Mouse (Mus musculus): ENCODE measurements around the gene 1110051M20Rik.

Gene 1110051M20Rik

DNA sequence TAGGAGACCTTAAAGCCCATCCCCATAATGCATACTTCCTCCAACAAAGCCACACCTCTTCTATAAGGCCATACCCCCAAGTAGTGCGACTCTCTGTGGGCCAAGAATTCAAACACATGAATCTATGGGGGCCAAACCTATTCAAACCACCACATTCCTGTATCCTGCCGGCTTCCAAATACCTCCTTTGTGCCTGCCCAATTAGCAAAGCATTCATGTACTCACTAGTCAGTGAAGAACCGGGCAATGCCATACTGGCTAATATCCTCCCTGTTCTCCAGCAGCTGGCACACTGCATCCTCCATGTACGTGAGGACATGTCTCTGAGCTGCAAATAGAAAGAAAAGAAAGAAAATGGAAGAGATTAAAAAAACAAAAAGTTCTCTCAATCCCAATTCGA is 22.9 kb downstream of the 1110051M20Rik start:
- DNase-seq (ENCODE audit: low read depth, low spot score) = no peak

DNA sequence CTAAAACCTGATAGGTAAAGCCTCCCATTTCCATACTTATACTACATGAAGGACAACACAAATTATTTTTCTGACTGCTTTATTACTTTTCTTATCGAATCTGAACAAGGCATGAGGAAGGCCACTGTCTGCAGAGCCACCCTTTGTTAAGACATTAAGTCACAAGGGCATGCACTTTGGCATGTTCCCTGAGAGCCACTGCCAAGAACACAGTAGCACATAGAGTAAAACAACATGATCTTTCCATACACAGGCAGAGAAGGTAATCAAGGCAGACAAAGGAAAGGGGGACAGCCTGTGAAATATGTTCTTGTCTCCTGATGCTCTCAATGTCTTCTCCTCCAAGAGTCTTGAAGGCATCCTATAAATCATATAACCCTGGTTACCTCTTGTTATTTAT is 30.7 kb downstream of the 1110051M20Rik start:
- no peak for DNase-seq (ENCODE audit: low read depth, low spot score)

GRCm38 (mm10) chr2:91412361-91412760 is 32.1 kb downstream of the 1110051M20Rik start:
- DNase-seq (ENCODE audit: low read depth, low spot score) = peak; percentile 21

DNA sequence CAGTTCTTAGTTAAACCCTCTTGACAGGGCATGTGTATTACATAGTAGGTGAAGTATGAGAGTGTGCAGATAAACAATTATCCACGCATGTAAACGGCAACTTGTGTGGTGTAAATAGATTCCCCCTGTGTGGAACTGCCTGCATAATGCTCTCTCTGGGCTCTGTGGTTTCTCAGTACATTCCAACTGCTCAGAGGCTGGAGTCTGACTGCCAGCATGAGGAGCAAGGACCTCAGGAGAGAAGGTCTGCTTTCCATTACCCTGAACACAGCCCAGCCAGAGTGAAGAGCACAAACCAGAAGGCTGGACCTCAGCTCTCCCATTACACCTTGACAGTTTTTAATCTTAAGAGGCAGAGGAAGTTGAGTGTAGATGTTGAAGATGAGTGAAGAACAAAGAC is 33.0 kb downstream of the 1110051M20Rik start:
- DNase-seq (ENCODE audit: low read depth, low spot score) = no peak

GRCm38 (mm10) chr2:91408031-91408430 is 36.5 kb downstream of the 1110051M20Rik start:
- DNase-seq (ENCODE audit: low read depth, low spot score) = no peak

- no peak for DNase-seq (ENCODE audit: low read depth, low spot score)
Measured at GRCm38 (mm10) chr2:91405071-91405470, 39.4 kb downstream of the 1110051M20Rik start.

DNA sequence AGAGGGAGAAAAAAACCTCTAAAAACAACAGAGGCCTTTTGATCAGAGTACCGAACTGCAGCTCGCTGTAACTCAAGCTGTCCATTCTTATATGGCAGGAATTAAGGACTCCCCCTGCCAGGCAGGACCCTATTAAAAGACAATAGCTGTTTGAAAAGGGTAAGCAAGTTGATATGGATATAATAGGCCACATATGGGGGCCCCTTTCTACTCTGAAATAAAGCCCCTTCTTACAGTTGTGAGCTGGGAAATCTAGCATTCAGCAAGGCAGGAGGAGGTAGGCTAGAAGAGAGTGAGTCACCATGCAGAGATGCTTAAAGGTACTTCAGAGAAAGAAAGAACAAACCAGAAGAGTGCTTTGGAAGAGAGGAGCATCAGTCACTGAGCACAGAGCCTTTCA is 44.8 kb downstream of the 1110051M20Rik start:
- DNase-seq (ENCODE audit: low read depth, low spot score) = peak; percentile 60

DNA sequence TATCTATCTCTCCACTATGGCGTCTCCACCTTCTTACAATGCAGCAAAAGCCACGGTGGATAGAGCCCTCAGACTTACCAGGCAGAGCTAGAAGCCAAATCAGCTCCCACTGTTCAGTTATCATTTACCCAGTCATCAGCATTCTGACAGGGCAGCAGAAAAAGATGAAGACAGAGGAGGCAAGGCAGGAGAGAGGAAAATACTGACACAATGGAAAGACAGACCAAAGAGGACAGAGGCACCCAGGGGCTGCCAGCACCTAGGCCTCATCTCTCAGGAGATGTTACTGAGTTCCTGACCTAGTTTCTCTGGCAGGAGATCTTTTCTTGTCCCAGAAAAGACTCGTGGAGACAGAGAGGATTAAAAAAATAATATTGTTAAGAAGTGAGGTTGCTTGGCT is 45.3 kb downstream of the 1110051M20Rik start:
- no peak for DNase-seq (ENCODE audit: low read depth, low spot score)

DNA sequence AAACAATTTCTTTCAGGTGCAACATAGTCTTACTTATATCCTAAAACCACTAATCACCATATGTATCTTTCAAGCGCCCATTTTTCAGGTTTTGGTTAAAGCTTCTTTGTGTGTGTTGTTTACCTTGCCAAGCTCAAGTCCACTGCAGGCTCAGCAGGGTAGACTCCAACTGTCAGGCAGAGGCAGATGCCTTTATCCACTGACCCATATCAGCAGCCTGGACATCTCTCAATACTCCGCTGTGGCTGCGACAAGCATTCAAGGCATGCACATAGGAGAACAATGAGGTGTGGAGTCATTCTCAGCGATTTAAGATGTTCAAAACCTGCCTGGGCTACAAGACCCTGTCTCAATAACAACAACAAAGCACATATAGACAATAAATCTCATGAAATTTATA is 50.4 kb downstream of the 1110051M20Rik start:
- DNase-seq (ENCODE audit: low read depth, low spot score) = peak; percentile 81

GRCm38 (mm10) chr2:91388738-91389137 is 55.8 kb downstream of the 1110051M20Rik start:
- no peak for DNase-seq (ENCODE audit: low read depth, low spot score)

DNA sequence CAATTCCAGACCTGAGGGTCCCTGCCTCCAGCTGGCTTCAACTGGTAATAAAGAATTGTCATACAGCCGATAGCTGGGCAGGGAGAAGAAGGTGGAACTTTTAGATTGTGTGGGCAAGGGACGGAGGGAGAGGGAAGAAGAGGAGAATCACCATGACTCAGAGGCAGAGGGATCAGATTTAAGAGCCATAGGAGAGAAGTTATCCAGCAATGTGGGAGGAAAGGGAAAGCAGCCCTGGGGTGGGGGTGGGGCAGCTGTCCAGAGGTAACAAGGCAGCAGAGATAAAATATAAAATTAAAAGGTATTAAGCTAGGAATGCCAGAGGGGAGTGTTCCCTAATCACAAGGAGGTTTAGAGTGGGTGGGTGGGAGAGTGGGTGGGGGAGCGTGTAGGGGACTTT is 56.2 kb downstream of the 1110051M20Rik start:
- DNase-seq (ENCODE audit: low read depth, low spot score) = peak; percentile 49

GRCm38 (mm10) chr2:91387287-91387958 is 57.1 kb downstream of the 1110051M20Rik start:
- no peak for DNase-seq (ENCODE audit: low read depth, low spot score)

DNA sequence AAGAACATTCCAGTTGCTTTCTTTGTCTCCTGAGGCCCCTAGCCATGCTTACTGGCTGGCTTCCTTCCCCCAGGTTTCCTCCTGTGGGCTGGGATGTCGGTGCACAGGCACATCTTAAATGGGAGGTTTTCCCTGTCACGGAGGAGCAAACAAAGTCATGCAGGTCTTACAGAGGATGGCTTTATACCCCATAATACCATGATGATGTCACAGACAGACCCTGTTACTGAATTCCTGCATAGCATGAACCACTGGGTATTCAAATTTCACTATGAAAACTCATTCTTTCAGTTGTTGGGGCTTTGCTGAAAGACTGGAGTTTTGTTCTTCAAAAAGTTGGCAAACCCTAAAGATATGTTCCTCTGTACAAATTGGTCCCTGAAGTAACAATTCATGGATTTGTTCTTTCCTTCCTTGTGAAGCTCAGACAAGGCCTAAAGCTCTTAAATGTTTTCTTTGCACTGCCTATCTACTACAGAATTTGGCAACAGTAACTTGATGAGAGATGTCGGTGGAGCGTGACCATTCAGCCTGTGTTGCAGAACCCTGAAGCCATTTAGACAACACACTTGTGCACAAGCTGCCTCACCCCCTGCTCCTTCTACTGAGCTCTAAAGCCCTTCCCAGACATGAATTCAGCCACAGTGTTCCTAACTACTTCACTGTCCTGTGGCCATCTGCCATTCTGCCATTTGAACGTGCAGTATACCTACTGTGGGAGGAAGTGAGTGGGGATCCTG is 57.8 kb downstream of the 1110051M20Rik start:
- peak; percentile 46 for DNase-seq (ENCODE audit: low read depth, low spot score)

DNA sequence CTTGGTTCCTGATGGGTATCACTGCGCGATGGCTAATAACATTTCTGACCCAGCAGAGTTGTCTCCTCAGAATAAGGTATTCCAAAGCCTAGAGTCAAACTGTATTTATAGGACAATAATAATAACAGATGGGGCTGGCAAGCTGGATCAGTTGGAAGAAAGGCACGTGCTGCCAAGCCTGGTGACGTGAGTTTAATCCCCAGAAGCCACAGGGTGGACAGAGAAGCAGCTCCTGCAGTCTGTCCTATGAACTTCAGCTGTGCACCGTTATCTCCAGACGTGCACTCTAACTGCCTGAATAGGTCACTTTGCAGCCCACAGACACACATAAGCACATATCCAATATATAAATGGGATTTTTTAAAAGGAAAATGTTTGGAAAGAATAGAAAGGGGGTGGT is 61.2 kb downstream of the 1110051M20Rik start:
- peak; percentile 84 for DNase-seq (ENCODE audit: low read depth, low spot score)

DNA sequence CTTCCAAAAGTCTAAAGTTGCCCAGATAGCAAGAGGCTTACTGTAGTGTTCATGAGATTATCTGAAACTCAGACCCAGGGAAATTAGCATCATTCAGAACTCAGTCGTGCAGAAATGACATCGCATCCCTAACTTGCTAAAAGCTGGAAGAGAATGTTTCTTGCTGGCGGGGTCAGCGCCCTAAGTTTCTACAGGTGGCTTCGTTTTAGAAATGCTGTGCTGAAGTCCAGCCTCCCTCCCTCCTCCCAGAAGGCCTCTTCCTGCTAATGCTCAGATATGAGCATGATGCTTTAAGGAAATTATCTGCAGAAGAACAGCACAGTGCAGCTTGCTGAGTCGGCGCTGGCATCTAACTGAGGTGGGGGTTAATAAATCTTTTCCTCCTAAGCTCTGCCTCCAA is 67.5 kb downstream of the 1110051M20Rik start:
- no peak for DNase-seq (ENCODE audit: low read depth, low spot score)

DNA sequence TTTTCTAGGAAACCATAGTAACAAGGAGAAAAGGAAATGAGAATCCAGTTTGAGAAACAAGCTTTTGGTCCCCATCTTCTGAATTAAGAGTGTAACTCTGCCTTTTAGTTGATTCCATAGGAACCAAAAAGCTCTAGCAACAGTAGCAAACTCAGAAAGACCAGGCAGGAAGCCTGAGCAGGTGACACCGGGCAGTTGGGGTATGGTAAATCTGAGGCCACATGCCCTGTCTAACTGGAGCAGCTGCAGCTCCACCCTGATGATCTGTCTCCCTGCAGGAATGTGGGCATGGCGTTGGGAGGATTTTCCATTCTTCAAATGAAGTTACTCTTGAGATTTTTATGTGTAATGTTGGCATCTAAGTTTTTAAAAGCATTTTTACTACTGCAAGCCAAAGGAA is 74.2 kb downstream of the 1110051M20Rik start:
- DNase-seq (ENCODE audit: low read depth, low spot score) = no peak

- no peak for DNase-seq (ENCODE audit: low read depth, low spot score)
Measured at GRCm38 (mm10) chr2:91363272-91363671, 81.2 kb downstream of the 1110051M20Rik start.

- DNase-seq (ENCODE audit: low read depth, low spot score) = no peak
Measured at GRCm38 (mm10) chr2:91361068-91361528, 83.4 kb downstream of the 1110051M20Rik start.

DNA sequence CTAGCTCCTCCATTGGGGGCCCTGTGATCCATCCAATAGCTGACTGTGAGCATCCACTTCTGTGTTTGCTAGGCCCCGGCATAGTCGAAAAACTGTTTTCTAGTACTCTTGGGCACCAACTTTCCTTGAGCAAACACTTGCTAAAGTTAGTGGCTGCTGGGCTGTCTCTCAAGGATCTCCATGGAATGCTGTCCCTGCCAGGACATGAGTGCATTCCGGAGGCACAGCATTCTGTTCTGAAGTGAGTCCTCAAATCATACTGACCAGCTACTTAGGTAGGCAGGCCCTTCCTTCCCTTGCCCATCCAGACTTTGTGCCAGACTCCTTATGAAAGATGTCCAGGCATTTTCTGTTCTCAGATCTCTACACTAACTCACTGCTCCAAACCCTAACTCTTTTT is 88.7 kb downstream of the 1110051M20Rik start:
- DNase-seq (ENCODE audit: low read depth, low spot score) = no peak

GRCm38 (mm10) chr2:91354727-91355403 is 89.6 kb downstream of the 1110051M20Rik start:
- DNase-seq (ENCODE audit: low read depth, low spot score) = no peak

GRCm38 (mm10) chr2:91353854-91354253 is 90.7 kb downstream of the 1110051M20Rik start:
- DNase-seq (ENCODE audit: low read depth, low spot score) = no peak

GRCm38 (mm10) chr2:91351841-91352240 is 92.7 kb downstream of the 1110051M20Rik start:
- DNase-seq (ENCODE audit: low read depth, low spot score) = no peak
